Mouse (Mus musculus): ENCODE measurements at regions not wholly inside any gene's neighbourhood (a gene's known extent, or its start where the extent isn't known, plus 50 kb on each side); places are given as distances from the start of the nearest gene placed in this dataset.

DNA sequence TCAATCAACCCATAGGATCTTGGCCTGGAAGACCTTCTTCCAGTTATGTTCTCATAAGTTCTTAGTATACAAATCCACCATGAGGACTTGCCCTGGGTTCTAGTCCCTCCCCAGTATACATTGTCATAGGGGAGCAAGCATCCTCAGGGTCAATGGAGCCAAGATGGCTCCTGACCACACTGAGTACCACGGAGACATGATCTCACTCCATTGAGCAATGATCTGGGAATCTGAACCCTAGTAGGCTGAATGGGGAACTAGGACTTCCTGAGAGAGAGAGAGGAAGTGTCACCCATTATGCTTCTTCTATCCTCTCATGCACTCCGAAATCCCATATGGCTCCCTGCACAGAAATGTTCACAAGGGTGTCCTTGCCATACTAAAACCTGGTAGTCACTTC, 1229.3 kb upstream of the A1bg start:
- TF ChIP-seq POLR2A (IDR thresholded peaks at IDR 0.05; ENCODE audit: insufficient read depth, low read depth, low read length) (no peak), CTCF (IDR thresholded peaks at IDR 0.05) (no peak)

All from heart, adult 2 months (tissue).